Mouse (Mus musculus) myocyte (in vitro differentiated cells): ENCODE results near the gene Ncam1.

Experiments
- MAX ChIP-seq: IDR thresholded peaks from one replicate; pipeline ENCODE4 v1.6.1; 2011; ENCODE audit warnings: low read depth, mild to moderate bottlenecking, control low read depth
- MYOD1 ChIP-seq, 3 experiments: IDR thresholded peaks; one replicate each; pipeline ENCODE4 v1.6.1; 2011; ENCODE audit warnings: control low read depth in 2 of 3, low read depth in 2 of 3, mild to moderate bottlenecking in 2 of 3, moderate library complexity in 1 of 3; ENCODE audit not compliant: insufficient read length in 2 of 3, control insufficient read depth in 1 of 3
- POLR2A ChIP-seq: IDR thresholded peaks from one replicate; pipeline ENCODE4 v1.6.1; 2011; ENCODE audit warnings: low read depth, mild to moderate bottlenecking, control low read depth, moderate library complexity; ENCODE audit not compliant: insufficient read length
- SRF ChIP-seq: IDR thresholded peaks from one replicate; pipeline ENCODE4 v1.6.1; 2011; ENCODE audit warnings: low read depth; ENCODE audit not compliant: control insufficient read depth, insufficient read length
- TCF12 ChIP-seq: IDR thresholded peaks from one replicate; pipeline ENCODE4 v1.6.1; 2011; ENCODE audit warnings: mild to moderate bottlenecking, control low read depth; ENCODE audit not compliant: poor library complexity, insufficient read depth, severe bottlenecking
- TCF3 ChIP-seq: IDR thresholded peaks from one replicate; pipeline ENCODE4 v1.6.1; 2011; ENCODE audit warnings: low read depth, control low read depth; ENCODE audit not compliant: insufficient read length

DNA sequence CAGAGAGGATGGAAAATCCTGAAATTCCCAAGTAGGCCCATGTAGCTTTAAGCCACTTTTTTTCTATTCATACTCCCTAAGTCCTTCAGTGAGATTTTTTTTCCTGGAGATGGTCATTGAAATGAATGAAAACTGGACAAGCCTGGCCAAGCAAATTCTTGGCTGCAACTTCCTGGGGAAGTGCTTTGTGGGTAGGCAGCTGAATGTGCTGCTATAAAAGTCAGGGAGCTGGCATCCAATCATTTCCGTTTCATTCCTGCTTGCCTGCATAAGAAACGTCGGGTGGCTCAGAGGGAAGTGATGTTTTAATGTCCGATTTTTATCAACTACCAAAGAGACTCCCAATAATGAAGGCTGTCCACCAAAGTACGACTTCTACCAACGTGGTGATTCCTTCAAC lies 61.6 kb downstream of the Ncam1 start:
- TF ChIP-seq MYOD1 (IDR thresholded peaks at IDR 0.05; ENCODE audit: control insufficient read depth in 1 of 3, insufficient read length in 2 of 3, low read depth in 2 of 3) (no peak), MAX (no peak), POLR2A (no peak), TCF12 (no peak), SRF (no peak), TCF3 (no peak)
